Mouse (Mus musculus): ENCODE results near the gene Kcns1.

- TF ChIP-seq EP300 (optimal IDR thresholded peaks at IDR 0.05) (no peak), CTCF (IDR thresholded peaks at IDR 0.05; ENCODE audit: low read depth) (no peak)
Observed at GRCm38 (mm10) chr2:164115531-164115930, 55.4 kb downstream of the Kcns1 start.

All from stomach, postnatal 0 days (tissue).